Mouse (Mus musculus): Measurements from ENCODE around the gene Vat1l. TPM values are rescaled to one million over a fixed set of nuclear protein-coding genes. Genes with fewer than 3 reads are reported as not detected.

Vat1l gene
- polyA plus RNA-seq (2012; rRNA removed) = 0.01 and 0.05 TPM in 2 replicates
- not detected in 2 replicates for polyA plus RNA-seq (2014; fragmentation: Nextera tagmentation; extraction: Ambion mirVana)

GRCm38 (mm10) chr8:114205221-114205901, at the start of gene Vat1l:
Gene Vat1l, plus strand, starts transcription at chr8:114205612.
- no peak for TF ChIP-seq CTCF (IDR thresholded peaks at IDR 0.05; ENCODE audit: low read depth)
- TF ChIP-seq EP300 (IDR thresholded peaks at IDR 0.05; ENCODE audit: low read depth) = no peak
- Histone ChIP-seq H3K9ac (replicated peaks) (no peak within 1 kb of the TSS), H3K4me1 (replicated peaks; ENCODE audit: control insufficient read depth in 2 of 2, insufficient read depth in 2 of 2, low read length in 1 of 2) (no peaks in the 10 kb centered on the region), H3K36me3 (replicated peaks; ENCODE audit: control insufficient read depth, insufficient read depth, low read depth) (no peaks in the 10 kb centered on the region), H3K9me3 (ENCODE audit: control insufficient read depth, low read length) (no peaks in the 10 kb centered on the region), H3K27me3 (ENCODE audit: control insufficient read depth, insufficient read depth, low read length) (peaks cover 15% of the 10 kb centered on the region), H3K4me2 (ENCODE audit: low read depth) (no peak within 1 kb of the TSS), H3K27ac (no peak within 1 kb of the TSS), H3K4me3 (ENCODE audit: insufficient read depth in 1 of 2, low read depth in 2 of 2, low read length in 2 of 2) (no peak within 1 kb of the TSS)
- DNase-seq (ENCODE audit: low read depth in 3 of 3, low spot score in 3 of 3) (no peak), ATAC-seq (ENCODE audit: insufficient read depth) (no peak)
- WGBS (ENCODE audit: insufficient replicate concordance) = 1% methylated on average over 39 of the region's 39 CpGs

DNA sequence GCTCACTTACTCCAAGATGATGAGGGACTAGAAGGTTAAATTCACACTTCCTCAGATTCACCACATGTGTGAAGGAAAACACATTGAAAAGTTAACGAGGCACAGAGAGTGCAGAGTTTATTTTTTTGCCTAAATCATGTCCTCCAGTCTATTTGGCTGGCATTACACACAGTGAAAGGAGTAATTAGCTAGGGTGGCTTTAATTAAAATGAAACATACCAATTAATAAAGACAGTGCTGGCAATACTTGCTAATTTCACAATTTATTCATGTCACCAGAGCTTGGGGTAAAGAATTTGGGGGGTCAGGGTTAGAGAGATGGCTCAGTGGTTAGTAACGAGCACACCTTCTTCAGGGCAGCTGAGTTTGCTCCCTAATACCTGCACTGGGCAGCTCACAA, 46.8 kb upstream of the Vat1l start:
- 37% methylated on average over 2 of the region's 2 CpGs for WGBS (ENCODE audit: insufficient replicate concordance)
- Histone ChIP-seq H3K27ac (no peak overlapping the region), H3K4me1 (replicated peaks; ENCODE audit: control insufficient read depth in 2 of 2, insufficient read depth in 2 of 2, low read length in 1 of 2) (no peaks in the 10 kb centered on the region), H3K36me3 (replicated peaks; ENCODE audit: control insufficient read depth, insufficient read depth, low read depth) (no peaks in the 10 kb centered on the region), H3K27me3 (ENCODE audit: control insufficient read depth, insufficient read depth, low read length) (no peaks in the 10 kb centered on the region), H3K4me2 (ENCODE audit: low read depth) (no peak overlapping the region), H3K9me3 (ENCODE audit: control insufficient read depth, low read length) (no peaks in the 10 kb centered on the region), H3K9ac (replicated peaks) (no peak overlapping the region), H3K4me3 (ENCODE audit: insufficient read depth in 1 of 2, low read depth in 2 of 2, low read length in 2 of 2) (no peak overlapping the region)
- ATAC-seq (ENCODE audit: insufficient read depth) (no peak), DNase-seq (ENCODE audit: low read depth in 3 of 3, low spot score in 3 of 3) (no peak)
- TF ChIP-seq CTCF (IDR thresholded peaks at IDR 0.05; ENCODE audit: low read depth) (no peak), EP300 (IDR thresholded peaks at IDR 0.05; ENCODE audit: low read depth) (no peak)

GRCm38 (mm10) chr8:114159666-114160065, 45.7 kb upstream of the Vat1l start:
- H3K27ac ChIP-seq = no peak overlapping the region
- H3K9ac ChIP-seq (replicated peaks) = no peak overlapping the region
- WGBS (ENCODE audit: insufficient replicate concordance) = 66% methylated on average over 3 of the region's 3 CpGs
- DNase-seq (ENCODE audit: low read depth in 3 of 3, low spot score in 3 of 3) = no peak
- no peak for ATAC-seq (ENCODE audit: insufficient read depth)
- no peaks in the 10 kb centered on the region for H3K9me3 ChIP-seq (ENCODE audit: control insufficient read depth, low read length)
- H3K27me3 ChIP-seq (ENCODE audit: control insufficient read depth, insufficient read depth, low read length) = no peaks in the 10 kb centered on the region
- H3K4me3 ChIP-seq (ENCODE audit: insufficient read depth in 1 of 2, low read depth in 2 of 2, low read length in 2 of 2) = no peak overlapping the region
- no peak overlapping the region for H3K4me2 ChIP-seq (ENCODE audit: low read depth)
- no peaks in the 10 kb centered on the region for H3K36me3 ChIP-seq (replicated peaks; ENCODE audit: control insufficient read depth, insufficient read depth, low read depth)
- no peaks in the 10 kb centered on the region for H3K4me1 ChIP-seq (replicated peaks; ENCODE audit: control insufficient read depth in 2 of 2, insufficient read depth in 2 of 2, low read length in 1 of 2)
- TF ChIP-seq EP300 (IDR thresholded peaks at IDR 0.05; ENCODE audit: low read depth) (no peak), CTCF (IDR thresholded peaks at IDR 0.05; ENCODE audit: low read depth) (no peak)

DNA sequence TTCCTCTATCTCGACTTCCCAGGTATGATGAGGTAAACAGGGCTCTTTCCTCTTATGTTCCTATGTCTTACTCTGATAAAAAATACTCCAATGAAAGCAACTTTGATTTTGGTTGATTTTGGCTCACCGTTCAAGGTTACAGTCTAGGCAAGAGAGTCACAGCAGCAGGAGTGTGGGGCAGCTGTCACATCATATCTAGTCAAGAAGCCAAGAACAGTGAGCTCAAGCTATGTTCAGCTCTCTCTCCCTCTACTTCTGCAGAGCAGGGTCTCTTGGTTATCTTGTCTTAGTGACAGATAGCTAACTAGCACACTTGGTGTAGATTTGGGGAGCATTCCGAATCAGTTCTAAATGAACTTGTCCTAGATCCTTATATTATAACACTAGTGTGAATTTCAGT, 41.5 kb upstream of the Vat1l start:
- no peak overlapping the region for H3K27ac ChIP-seq
- no peaks in the 10 kb centered on the region for H3K9me3 ChIP-seq (ENCODE audit: control insufficient read depth, low read length)
- no peaks in the 10 kb centered on the region for H3K27me3 ChIP-seq (ENCODE audit: control insufficient read depth, insufficient read depth, low read length)
- no peak overlapping the region for H3K4me3 ChIP-seq (ENCODE audit: insufficient read depth in 1 of 2, low read depth in 2 of 2, low read length in 2 of 2)
- DNase-seq (ENCODE audit: low read depth in 3 of 3, low spot score in 3 of 3) (no peak), ATAC-seq (ENCODE audit: insufficient read depth) (no peak)
- no peaks in the 10 kb centered on the region for H3K4me1 ChIP-seq (replicated peaks; ENCODE audit: control insufficient read depth in 2 of 2, insufficient read depth in 2 of 2, low read length in 1 of 2)
- no peak overlapping the region for H3K9ac ChIP-seq (replicated peaks)
- no peaks in the 10 kb centered on the region for H3K36me3 ChIP-seq (replicated peaks; ENCODE audit: control insufficient read depth, insufficient read depth, low read depth)
- 57% methylated on average over 3 of the region's 3 CpGs for WGBS (ENCODE audit: insufficient replicate concordance)
- TF ChIP-seq CTCF (IDR thresholded peaks at IDR 0.05; ENCODE audit: low read depth) (no peak), EP300 (IDR thresholded peaks at IDR 0.05; ENCODE audit: low read depth) (no peak)
- H3K4me2 ChIP-seq (ENCODE audit: low read depth) = no peak overlapping the region

DNA sequence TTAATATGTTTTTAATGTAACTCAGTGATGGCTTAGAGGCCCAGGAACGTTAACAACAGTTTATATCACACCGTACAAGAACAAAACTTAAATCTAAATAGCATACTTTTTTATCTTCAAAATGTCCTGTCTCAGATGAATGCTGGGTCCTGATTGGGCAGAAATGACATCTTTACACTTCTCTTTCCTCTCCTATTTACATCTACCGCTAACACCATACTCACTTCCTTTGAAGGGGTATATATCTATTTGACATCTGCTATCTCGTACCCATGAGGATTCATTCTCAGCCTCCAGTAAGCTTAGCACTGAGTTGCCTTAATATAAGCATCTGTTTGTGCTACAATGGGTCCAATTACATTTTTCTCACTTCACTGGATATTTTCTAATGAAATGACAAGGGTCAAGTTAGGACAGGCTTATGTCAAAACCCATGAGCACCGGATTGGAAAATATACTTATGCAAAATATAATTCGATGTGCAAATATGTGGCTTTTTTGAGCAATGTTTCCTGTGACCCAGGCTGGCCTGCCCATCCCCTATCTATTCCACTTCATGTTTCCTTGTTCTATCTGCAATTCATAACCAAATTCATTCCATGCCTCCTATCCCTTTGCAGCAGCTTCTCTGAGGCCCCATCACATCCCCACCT, 40.8 kb upstream of the Vat1l start:
- DNase-seq (ENCODE audit: low read depth in 3 of 3, low spot score in 3 of 3) = no peak
- 59% methylated on average over 6 of the region's 6 CpGs for WGBS (ENCODE audit: insufficient replicate concordance)
- ATAC-seq (ENCODE audit: insufficient read depth) = no peak
- Histone ChIP-seq H3K27me3 (ENCODE audit: control insufficient read depth, insufficient read depth, low read length) (no peaks in the 10 kb centered on the region), H3K9me3 (ENCODE audit: control insufficient read depth, low read length) (no peaks in the 10 kb centered on the region), H3K36me3 (replicated peaks; ENCODE audit: control insufficient read depth, insufficient read depth, low read depth) (no peaks in the 10 kb centered on the region), H3K4me3 (ENCODE audit: insufficient read depth in 1 of 2, low read depth in 2 of 2, low read length in 2 of 2) (no peak overlapping the region), H3K4me2 (ENCODE audit: low read depth) (no peak overlapping the region), H3K9ac (replicated peaks) (no peak overlapping the region), H3K4me1 (replicated peaks; ENCODE audit: control insufficient read depth in 2 of 2, insufficient read depth in 2 of 2, low read length in 1 of 2) (no peaks in the 10 kb centered on the region), H3K27ac (no peak overlapping the region)
- TF ChIP-seq CTCF (IDR thresholded peaks at IDR 0.05; ENCODE audit: low read depth) = no peak
- no peak for TF ChIP-seq EP300 (IDR thresholded peaks at IDR 0.05; ENCODE audit: low read depth)
